7 mouse cellular contexts compared by ENCODE assay signal in the genomic region with DNA sequence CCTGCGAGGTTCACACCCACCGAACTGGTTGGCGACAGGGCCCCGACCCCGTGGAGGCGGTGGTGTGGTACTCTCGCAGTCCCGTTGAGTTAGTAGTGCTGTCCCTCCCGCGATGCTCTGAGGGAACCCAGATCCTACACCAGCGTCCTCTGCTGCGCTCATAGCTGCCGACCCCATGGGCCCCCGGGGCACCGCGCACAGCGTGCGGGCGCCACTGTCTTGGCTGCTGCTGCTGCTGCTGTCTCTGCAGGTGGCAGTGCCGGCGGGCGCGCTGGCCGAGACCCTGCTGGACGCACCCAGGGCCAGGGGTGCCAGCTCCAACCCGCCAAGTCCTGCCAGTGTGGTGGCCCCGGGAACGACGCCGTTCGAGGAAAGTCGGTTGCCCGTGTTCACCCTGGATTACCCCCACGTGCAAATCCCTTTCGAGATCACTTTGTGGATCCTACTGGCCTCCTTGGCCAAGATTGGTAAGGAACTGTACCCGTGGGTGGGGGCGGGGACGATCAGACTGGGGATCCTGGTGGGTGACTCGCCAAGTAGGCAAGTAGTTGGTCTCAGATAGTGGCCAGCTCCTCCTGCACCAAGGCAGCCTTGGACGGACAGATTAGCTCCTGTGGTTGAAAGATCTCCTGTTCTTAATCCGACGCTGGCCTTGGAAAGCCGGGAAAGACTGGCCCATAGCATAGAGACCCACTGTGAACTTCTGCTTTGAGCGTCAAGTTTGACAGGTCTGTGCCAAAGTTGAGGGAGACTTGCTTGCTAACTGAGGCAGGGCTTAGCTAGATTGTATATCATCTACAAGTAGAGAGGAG. TPM values are rescaled to one million over a fixed set of nuclear protein-coding genes. Genes with fewer than 3 reads are reported as not detected.
DNase-seq lines count a peak whose midpoint lies in the region; ATAC-seq and TF ChIP-seq lines count a peak whose summit lies in the region.

No protein-coding gene starts in this region.

- H3K4me1 ChIP-seq in heart, postnatal 0 days (ENCODE audit: control insufficient read depth, insufficient read depth), result no peaks in the 10 kb centered on the region
- H3K4me1 ChIP-seq in limb, embryonic 12.5 days (replicated peaks), result peaks cover 19% of the 10 kb centered on the region
- H3K4me1 ChIP-seq in neural tube, embryonic 13.5 days (replicated peaks), result peaks cover 21% of the 10 kb centered on the region

- peak overlapping the region; percentile 97 for H3K4me2 ChIP-seq in heart, postnatal 0 days (ENCODE audit: low read depth, low read length)
- peak overlapping the region; percentile 99 for H3K4me2 ChIP-seq in limb, embryonic 12.5 days
- H3K4me2 ChIP-seq in neural tube, embryonic 13.5 days, result peak overlapping the region; percentile 99

- ATAC-seq in heart, postnatal 0 days (ENCODE audit: insufficient read depth, low read depth), result peak; percentile 30; the same call in 1 of the 2 replicates
- ATAC-seq in limb, embryonic 12.5 days (ENCODE audit: insufficient number of reproducible peaks, insufficient read depth, low FRiP score, low TSS enrichment, low read depth), result peak; percentile 39
- peak; percentile 71 for ATAC-seq in neural tube, embryonic 13.5 days (ENCODE audit: low read depth)

- H3K27ac ChIP-seq in heart, postnatal 0 days (ENCODE audit: low read depth), result no peak overlapping the region
- H3K27ac ChIP-seq in limb, embryonic 12.5 days, result no peak overlapping the region
- H3K27ac ChIP-seq in neural tube, embryonic 13.5 days (replicated peaks), result no peak overlapping the region

- H3K9me3 ChIP-seq in heart, postnatal 0 days (replicated peaks; ENCODE audit: control insufficient read depth, low read length), result no peaks in the 10 kb centered on the region
- no peaks in the 10 kb centered on the region for H3K9me3 ChIP-seq in limb, embryonic 12.5 days
- no peaks in the 10 kb centered on the region for H3K9me3 ChIP-seq in neural tube, embryonic 13.5 days

- H3K27me3 ChIP-seq in heart, postnatal 0 days (ENCODE audit: control insufficient read depth, insufficient read depth, low read length), result peaks cover 62% of the 10 kb centered on the region
- peaks cover 77% of the 10 kb centered on the region for H3K27me3 ChIP-seq in limb, embryonic 12.5 days
- peaks cover 72% of the 10 kb centered on the region for H3K27me3 ChIP-seq in neural tube, embryonic 13.5 days

- TF ChIP-seq EP300 in heart, postnatal 0 days (IDR thresholded peaks at IDR 0.05; ENCODE audit: low read depth), result no peak

- H3K4me3 ChIP-seq in heart, postnatal 0 days (ENCODE audit: low read depth, low read length), result peak overlapping the region; percentile 63
- peak overlapping the region; percentile 66 for H3K4me3 ChIP-seq in limb, embryonic 12.5 days (replicated peaks)
- H3K4me3 ChIP-seq in neural tube, embryonic 13.5 days, result peak overlapping the region; percentile 63

- DNase-seq in right cerebral cortex, postnatal 4 days, result peak; percentile 20
- DNase-seq in right cerebral cortex, postnatal 36 days (ENCODE audit: low spot score in 2 of 2), result no peak
- peak; percentile 43 for DNase-seq in embryo, embryonic 11 days
- no peak for DNase-seq in heart, postnatal 0 days (ENCODE audit: low spot score)
- no peak for DNase-seq in left cerebral cortex, adult 9 months (ENCODE audit: low spot score in 2 of 2)

- TF ChIP-seq CTCF in heart, postnatal 0 days (IDR thresholded peaks at IDR 0.05; ENCODE audit: low read depth), result no peak

- 5% methylated on average over 38 of the region's 44 CpGs for WGBS in heart, postnatal 0 days
- WGBS in limb, embryonic 12.5 days, result 4% methylated on average over 44 of the region's 44 CpGs
- 4% methylated on average over 44 of the region's 44 CpGs for WGBS in neural tube, embryonic 13.5 days

- H3K36me3 ChIP-seq in heart, postnatal 0 days (replicated peaks; ENCODE audit: control insufficient read depth, insufficient read depth, low read length), result no peaks in the 10 kb centered on the region
- no peaks in the 10 kb centered on the region for H3K36me3 ChIP-seq in limb, embryonic 12.5 days
- no peaks in the 10 kb centered on the region for H3K36me3 ChIP-seq in neural tube, embryonic 13.5 days

- H3K9ac ChIP-seq in heart, postnatal 0 days (replicated peaks; ENCODE audit: low read depth, low read length), result 0 out of 2 replicates have a peak overlapping the region, but pooled peaks have one; percentile 43
- H3K9ac ChIP-seq in limb, embryonic 12.5 days (replicated peaks), result peak overlapping the region; percentile 51
- H3K9ac ChIP-seq in neural tube, embryonic 13.5 days, result peak overlapping the region; percentile 69

RNA-seq across cellular contexts. Expression of gene Slc9a2, which starts 1.5 kb away (rescaled TPM):
- total RNA-seq in heart, postnatal 0 days (2014; rRNA removed; ENCODE audit: low replicate concordance), result 0.35 and 4.6 TPM in 2 replicates
- 0.64 and 0.67 TPM in 2 replicates for polyA plus RNA-seq in heart, postnatal 0 days (2015; fragmentation: Nextera tagmentation; extraction: Ambion mirVana)
- polyA plus RNA-seq in limb, embryonic 12.5 days (2016; fragmentation: Nextera tagmentation; extraction: Ambion mirVana), result 0.05 and 0.20 TPM in 2 replicates
- polyA plus RNA-seq in neural tube, embryonic 13.5 days (2015; fragmentation: Nextera tagmentation; extraction: Ambion mirVana), result 0.04 and 0.07 TPM in 2 replicates

Comparison
In these comparisons a context has a peak if more than half of its experiments do, and no peak if none do; other contexts are left out.
1. DNase-seq: peak in right cerebral cortex, postnatal 4 days (single experiment) and embryo, embryonic 11 days (single experiment); none in right cerebral cortex, postnatal 36 days (0 of 2), heart, postnatal 0 days (single experiment) and left cerebral cortex, adult 9 months (0 of 2).
2. Peak in every context shown above with its lines, with median percentiles within 50 percentile points of each other: ATAC-seq, H3K4me2 ChIP-seq, H3K4me3 ChIP-seq and H3K9ac ChIP-seq.